8 mouse cellular contexts compared by ENCODE assay signal in the genomic region with DNA sequence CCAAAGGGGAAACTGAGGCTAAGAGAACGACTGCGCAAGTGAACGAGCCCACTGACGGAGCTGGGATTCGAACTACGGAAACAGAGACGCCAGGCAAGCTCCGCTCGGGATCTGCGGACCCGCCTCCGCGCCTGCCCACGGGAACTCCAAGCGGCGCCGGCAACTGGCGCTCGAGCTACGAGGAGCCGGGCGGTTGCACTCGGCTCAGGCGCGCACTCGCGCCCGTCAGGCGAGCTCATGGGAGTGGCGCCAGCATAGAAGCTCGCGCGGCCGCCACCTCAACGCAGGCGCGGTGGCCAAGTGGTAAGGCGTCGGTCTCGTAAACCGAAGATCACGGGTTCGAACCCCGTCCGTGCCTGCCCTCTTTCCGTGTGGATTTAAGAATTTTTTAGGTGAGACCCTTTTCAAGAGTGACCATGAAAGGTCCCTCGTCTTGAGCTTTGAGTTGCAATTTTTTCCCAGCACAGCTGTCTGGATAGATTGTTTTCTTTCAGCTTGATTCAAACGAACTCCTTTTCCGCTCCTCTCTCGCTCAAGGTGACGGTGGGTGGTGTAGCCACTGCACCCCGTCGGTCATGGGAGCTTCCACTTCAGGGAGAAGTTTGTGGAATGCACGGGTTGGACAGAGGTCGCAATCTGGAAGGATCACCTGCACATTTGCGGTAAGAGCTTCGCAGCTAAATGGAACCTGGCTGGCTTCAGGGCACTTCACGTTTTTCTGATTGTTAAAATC.
DNase-seq lines count a peak whose midpoint lies in the region; ATAC-seq and TF ChIP-seq lines count a peak whose summit lies in the region.

No protein-coding gene starts in this region.

- H3K27ac ChIP-seq in embryonic facial prominence, embryonic 10.5 days (replicated peaks): peak overlapping the region; percentile 79
- peak overlapping the region; percentile 51 for H3K27ac ChIP-seq in intestine, postnatal 0 days (ENCODE audit: low read depth, low read length)
- H3K27ac ChIP-seq in midbrain, embryonic 10.5 days (replicated peaks): peak overlapping the region; percentile 82

- peak overlapping the region; percentile 72 for H3K4me3 ChIP-seq in embryonic facial prominence, embryonic 10.5 days
- peak overlapping the region; percentile 61 for H3K4me3 ChIP-seq in intestine, postnatal 0 days (ENCODE audit: low read depth, low read length)
- H3K4me3 ChIP-seq in midbrain, embryonic 10.5 days: peak overlapping the region; percentile 68

- no peaks in the 10 kb centered on the region for H3K9me3 ChIP-seq in embryonic facial prominence, embryonic 10.5 days
- H3K9me3 ChIP-seq in intestine, postnatal 0 days (ENCODE audit: control insufficient read depth): no peaks in the 10 kb centered on the region
- no peaks in the 10 kb centered on the region for H3K9me3 ChIP-seq in midbrain, embryonic 10.5 days (replicated peaks)

- under 1% methylated on average over 58 of the region's 58 CpGs for WGBS in embryonic facial prominence, embryonic 10.5 days
- WGBS in intestine, postnatal 0 days: under 1% methylated on average over 58 of the region's 58 CpGs
- WGBS in midbrain, embryonic 10.5 days: under 1% methylated on average over 58 of the region's 58 CpGs

- no peaks in the 10 kb centered on the region for H3K27me3 ChIP-seq in embryonic facial prominence, embryonic 10.5 days (replicated peaks; ENCODE audit: low read depth, poor library complexity, severe bottlenecking)
- no peaks in the 10 kb centered on the region for H3K27me3 ChIP-seq in intestine, postnatal 0 days (replicated peaks; ENCODE audit: control insufficient read depth, insufficient read depth, low read length)
- no peaks in the 10 kb centered on the region; the same call in 1 of the 2 replicates for H3K27me3 ChIP-seq in midbrain, embryonic 10.5 days (ENCODE audit: low read depth, poor library complexity, severe bottlenecking)

- peak overlapping the region; percentile 62 for H3K9ac ChIP-seq in intestine, postnatal 0 days (ENCODE audit: low read depth, low read length)

- peak; percentile 97 for DNase-seq in adrenal gland, postnatal 14 days
- peak; percentile 96 for DNase-seq in embryonic facial prominence, embryonic 10.5 days (ENCODE audit: low spot score)
- peak; percentile 99 for DNase-seq in left cerebral cortex, postnatal 36 days (ENCODE audit: low spot score in 2 of 2)
- DNase-seq in midbrain, embryonic 10.5 days (ENCODE audit: low spot score): peak; percentile 96
- peak; percentile 96 to 97 for DNase-seq in right cerebral cortex, postnatal 36 days (ENCODE audit: low spot score in 2 of 2)
- peak; percentile 94 to 95 for DNase-seq in urinary bladder, postnatal 4 days (ENCODE audit: low spot score in 2 of 2)

- peak overlapping the region; percentile 71 for H3K4me2 ChIP-seq in intestine, postnatal 0 days (replicated peaks; ENCODE audit: low read depth)

- peaks cover 9% of the 10 kb centered on the region for H3K4me1 ChIP-seq in embryonic facial prominence, embryonic 10.5 days
- H3K4me1 ChIP-seq in intestine, postnatal 0 days (replicated peaks; ENCODE audit: control insufficient read depth, insufficient read depth, low read length): no peaks in the 10 kb centered on the region
- H3K4me1 ChIP-seq in midbrain, embryonic 10.5 days: peaks cover 20% of the 10 kb centered on the region

- H3K36me3 ChIP-seq in embryonic facial prominence, embryonic 10.5 days (replicated peaks): no peaks in the 10 kb centered on the region
- no peaks in the 10 kb centered on the region for H3K36me3 ChIP-seq in intestine, postnatal 0 days (ENCODE audit: control insufficient read depth, insufficient read depth)
- H3K36me3 ChIP-seq in midbrain, embryonic 10.5 days: no peaks in the 10 kb centered on the region

- intact Hi-C loops in left cerebral cortex, postnatal 36 days (cut with DNase I): no loop called here

- TF ChIP-seq CTCF in intestine, postnatal 0 days (IDR thresholded peaks at IDR 0.05; ENCODE audit: low read depth): no peak

- ATAC-seq in granulocyte monocyte progenitor cell, adult 5-6 weeks (replicated peaks; ENCODE audit: poor library complexity, severe bottlenecking): peak; percentile 88
- peak; percentile 97 for ATAC-seq in intestine, postnatal 0 days

Comparison
In these comparisons a context has a peak if more than half of its experiments do, and no peak if none do; other contexts are left out.
1. Peak in every context shown above with its lines: DNase-seq, ATAC-seq, H3K4me3 ChIP-seq and H3K27ac ChIP-seq.